Mouse (Mus musculus) activated CD4-positive, CD25-positive, alpha-beta regulatory T cell, adult 4 months (primary cell): Measurements from ENCODE around the gene Sh3bgrl3. TPM values are rescaled to one million over a fixed set of nuclear protein-coding genes. Genes with fewer than 3 reads are reported as not detected.
"Not testable (repeated sequence)": the region's sequence is repeated elsewhere in the genome, so short reads cannot be mapped to it uniquely, and the experiment has no call there.

Experiments
- ATAC-seq: one replicate; pipeline ENCODE4 v1.8.0; 2017
- polyA plus RNA-seq, 2 experiments: library from polyadenylated mRNA; unstranded; fragments of 100-300 nt; shearing (Covaris generic); gene quantifications; one replicate each; pipeline ENCODE4 v1.2.1; 2017

Sh3bgrl3 gene
- polyA plus RNA-seq: 1,000 to 10,000 TPM; 1,097 to 1,279 TPM

GRCm38 (mm10) chr4:134128221-134128982, at the start of gene Sh3bgrl3:
Gene Sh3bgrl3, minus strand, starts transcription at chr4:134128789.
- peak; percentile 81 for ATAC-seq

- no peak for ATAC-seq
Observed at GRCm38 (mm10) chr4:134172391-134172790, 43.8 kb upstream of the Sh3bgrl3 start.

DNA sequence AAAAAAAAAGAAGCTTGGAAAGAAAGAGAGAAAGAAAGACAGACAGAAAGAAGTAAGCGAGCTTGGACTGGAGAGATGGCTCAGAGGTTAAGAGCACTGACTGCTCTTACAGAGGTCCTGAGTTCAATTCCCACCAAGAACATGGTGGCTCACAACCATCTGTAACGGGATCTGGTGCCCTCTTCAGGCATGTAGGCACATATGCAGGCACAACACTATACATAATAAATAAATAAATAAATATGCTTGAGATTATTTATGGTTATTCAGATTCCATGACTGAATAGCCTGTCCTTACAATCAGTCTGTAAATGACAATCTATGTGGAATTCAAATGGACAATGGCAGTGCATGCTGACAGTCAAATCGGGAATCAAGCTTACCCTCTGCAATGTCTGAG, 38.3 kb upstream of the Sh3bgrl3 start:
- ATAC-seq: no peak

DNA sequence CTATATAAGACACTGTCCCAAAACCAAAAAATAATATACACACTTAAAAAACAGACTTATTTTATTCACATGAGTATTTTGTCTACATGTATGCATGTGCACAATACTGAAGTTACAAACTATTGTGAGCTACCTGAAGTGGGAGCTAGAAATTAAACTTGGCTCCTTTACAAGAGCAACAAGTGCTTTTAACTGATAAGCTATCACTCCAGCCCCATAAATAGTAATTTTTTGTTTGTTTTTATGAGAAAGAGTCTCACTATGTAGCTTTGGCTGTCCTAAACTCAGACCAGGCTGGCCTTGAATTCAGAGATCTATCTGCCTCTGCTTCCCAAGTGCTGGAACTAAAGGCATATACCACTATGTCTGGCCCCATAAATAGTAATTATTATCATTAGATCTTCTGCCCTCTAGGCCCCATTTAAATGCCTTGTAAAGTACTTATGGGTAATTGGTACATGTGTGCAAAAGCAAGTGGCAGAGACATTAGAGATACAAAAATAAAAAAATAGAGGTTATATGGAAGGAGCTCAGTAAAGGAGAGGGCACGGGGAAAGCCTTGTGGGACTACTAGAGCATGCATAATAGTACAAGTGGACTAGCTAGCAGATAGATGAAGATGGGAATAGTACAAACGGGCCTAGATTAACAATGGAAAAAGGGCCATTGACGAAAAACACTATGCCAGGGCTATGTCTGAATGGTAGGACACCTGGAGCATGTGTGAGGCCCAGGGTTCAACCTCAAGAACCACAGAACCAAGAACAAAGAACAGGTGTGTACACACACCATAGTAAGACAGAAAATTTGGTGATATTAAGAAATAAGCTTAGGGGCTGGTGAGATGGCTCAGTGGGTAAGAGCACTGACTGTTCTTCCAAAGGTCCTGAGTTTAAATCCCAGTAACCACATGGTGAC, 37.2 kb upstream of the Sh3bgrl3 start:
- no peak for ATAC-seq

DNA sequence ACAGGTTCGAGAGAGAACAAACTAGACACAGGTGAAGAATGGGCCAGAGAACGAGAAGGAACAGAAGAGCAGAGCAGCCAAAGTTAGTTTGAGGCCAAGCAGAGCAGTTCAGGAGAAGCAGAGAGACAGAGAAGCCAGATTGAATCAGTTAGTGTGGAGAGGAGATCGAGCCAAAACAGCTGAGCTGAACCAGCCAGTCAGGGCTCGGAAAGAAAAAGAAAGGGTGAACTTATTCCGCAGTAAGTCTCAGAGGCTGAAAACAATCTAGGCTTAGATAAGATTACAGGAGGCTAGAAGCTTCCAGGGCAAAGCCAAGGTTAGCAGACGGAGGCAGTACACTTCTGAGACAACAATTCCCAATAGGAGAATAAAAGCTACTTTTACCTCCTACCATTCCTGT, 36.4 kb upstream of the Sh3bgrl3 start:
- ATAC-seq: no peak

DNA sequence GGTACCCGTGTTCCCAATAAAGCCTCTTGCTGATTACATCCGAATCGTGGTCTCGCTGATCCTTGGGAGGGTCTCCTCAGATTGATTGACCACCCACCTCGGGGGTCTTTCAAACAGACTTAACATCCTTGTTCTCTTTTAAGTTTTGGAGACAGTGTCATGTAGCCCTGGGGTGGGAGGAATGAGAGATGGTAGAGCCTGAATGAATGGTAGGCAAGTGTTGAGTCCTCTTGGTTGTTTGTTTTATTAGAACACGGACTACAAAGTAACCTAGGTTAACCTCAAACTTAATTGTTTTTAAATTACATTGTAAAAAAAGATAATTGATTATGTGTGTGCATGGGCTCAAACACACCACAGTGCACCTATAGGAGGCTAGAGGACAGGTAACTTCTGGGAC, 36.0 kb upstream of the Sh3bgrl3 start:
- ATAC-seq: no peak

DNA sequence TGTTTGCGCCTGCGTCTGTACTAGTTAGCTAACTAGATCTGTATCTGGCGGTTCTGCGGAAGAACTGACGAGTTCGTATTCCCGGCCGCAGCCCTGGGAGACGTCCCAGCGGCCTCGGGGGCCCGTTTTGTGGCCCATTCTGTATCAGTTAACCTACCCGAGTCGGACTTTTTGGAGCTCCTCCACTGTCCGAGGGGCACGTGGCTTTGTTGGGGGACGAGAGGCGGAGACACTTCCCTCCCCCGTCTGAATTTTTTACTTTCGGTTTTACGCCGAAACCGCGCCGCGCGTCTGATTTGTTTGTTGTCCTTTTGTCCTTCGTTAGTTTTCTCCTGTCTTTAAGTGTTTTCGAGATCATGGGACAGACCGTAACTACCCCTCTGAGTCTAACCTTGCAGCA, 31.5 kb upstream of the Sh3bgrl3 start:
- ATAC-seq: not testable (repeated sequence)

GRCm38 (mm10) chr4:134158774-134159173, 30.2 kb upstream of the Sh3bgrl3 start:
- no peak for ATAC-seq

DNA sequence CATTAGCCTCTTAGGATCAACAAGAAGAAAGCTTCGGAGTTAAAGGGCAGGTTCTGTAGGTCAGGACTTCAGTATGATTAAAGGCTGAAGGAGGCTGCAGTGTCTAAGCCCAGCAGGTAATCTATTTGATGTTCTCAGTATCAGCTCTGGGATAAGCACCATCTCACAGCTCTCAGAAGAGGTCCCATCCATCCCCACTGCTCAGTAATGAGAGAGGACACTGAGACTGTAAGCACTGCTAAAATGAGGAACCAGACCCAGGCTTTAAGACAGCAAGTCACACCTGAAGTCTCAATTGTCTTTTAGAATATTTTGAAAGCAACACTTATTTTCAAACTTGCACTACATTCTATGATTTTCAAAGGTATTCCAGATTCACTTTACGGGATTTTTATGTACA, 29.0 kb upstream of the Sh3bgrl3 start:
- ATAC-seq: no peak

- ATAC-seq: no peak
Observed at GRCm38 (mm10) chr4:134156744-134157143, 28.2 kb upstream of the Sh3bgrl3 start.

DNA sequence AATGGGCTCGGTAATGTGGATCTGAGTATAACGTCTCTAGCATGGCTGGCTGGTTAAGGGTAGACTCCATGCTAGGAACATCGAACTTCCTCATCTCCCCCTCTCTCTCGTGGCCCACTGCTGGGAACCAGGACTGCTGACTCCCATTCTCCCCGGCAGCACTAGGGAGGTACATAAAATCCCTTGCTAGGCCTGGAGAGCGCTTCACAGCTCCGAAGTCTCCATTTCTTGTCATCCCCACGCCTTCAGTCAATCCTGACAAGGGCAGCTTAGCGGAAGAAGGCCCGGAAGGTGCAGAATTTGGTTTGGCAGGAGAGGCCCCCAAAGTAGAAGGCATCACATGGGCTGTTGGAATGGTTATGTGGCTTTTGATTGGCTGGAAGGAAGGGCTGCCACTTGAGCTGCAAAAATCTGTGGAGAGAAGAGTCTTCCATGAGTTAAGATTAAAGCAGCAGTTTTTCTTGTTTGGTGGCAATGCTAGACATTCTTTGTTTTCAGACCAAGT, 27.4 kb upstream of the Sh3bgrl3 start:
- no peak for ATAC-seq

DNA sequence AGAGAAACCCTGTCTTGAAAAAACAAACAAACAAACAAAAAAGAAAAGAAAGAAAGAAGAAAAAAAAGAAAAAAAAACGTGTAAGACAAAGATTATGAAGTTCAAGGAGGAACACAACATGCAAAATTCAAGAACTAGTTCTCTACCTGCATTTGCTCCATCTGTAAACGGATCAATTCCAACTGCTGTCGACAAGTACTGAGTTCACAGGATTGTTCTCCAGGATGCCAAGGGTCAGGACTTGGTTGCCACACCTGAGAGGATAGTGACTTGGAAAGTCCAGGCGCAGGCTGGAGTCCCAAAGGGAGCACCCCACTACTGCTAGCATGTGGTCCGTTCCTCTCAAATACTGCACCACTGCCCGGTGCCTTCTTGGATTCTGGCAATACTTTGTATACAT, 26.9 kb upstream of the Sh3bgrl3 start:
- no peak for ATAC-seq

DNA sequence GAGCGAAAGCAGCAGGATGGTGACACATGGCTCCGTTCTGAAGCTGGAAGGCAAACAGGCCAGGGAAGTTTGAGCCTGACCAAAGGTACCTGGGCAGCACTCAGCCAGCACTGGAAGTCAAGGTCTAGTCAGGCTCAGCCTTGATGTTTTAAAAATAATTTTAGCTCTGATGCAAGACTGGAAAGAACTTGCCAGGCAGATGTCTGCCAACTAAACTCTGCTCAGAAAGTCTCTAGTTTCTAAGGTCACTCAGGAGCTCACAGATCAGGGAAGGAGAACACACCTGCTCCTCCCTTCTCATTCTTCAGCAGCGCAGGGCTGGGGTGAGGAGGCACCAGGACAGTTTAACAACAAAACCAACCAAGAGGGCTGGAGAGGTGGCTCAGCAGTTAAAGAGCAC, 25.8 kb upstream of the Sh3bgrl3 start:
- no peak for ATAC-seq

DNA sequence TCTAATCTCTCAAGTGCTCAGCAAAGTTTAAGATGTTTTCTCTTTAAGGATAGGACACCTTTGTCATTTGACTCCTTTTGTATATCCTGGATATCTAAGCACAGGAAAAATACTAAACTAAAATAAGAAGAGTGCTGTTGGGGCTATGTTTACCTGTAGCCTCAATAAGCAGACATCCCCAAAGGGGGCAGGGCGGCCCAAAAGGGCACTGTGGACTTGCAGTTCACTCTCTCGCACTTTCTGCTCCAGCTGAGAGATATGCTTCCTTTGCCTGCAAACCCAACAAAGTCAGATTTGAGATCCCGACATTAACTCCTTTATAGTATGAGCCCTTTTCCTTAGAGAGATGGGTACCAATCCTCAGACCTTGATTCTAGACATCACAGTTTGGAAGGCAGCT, 25.1 kb upstream of the Sh3bgrl3 start:
- ATAC-seq: no peak

- no peak for ATAC-seq
Observed at GRCm38 (mm10) chr4:134152112-134152511, 23.5 kb upstream of the Sh3bgrl3 start.

DNA sequence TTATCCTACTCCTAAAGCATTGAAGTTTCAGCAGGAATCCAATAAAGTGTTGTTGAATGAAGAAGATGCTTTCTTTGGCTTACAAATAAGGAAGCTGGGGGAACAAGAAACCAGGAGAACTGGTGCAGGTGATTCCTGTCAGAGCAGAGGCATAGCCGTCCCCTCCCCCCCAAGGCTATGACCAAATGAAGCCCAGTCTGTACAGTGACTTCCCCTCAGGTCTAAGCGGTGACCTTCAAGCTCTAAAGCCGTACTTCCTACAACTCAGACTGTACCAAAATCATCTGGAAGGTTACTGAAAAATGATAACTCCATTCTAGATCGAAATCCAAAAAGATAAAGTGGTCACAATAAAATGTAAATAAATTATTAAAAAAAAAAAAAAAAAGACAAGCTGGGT, 20.8 kb upstream of the Sh3bgrl3 start:
- ATAC-seq: no peak

GRCm38 (mm10) chr4:134144297-134144696, 15.7 kb upstream of the Sh3bgrl3 start:
- ATAC-seq: not testable (repeated sequence)

- no peak for ATAC-seq
Observed at GRCm38 (mm10) chr4:134138857-134139256, 10.3 kb upstream of the Sh3bgrl3 start.

DNA sequence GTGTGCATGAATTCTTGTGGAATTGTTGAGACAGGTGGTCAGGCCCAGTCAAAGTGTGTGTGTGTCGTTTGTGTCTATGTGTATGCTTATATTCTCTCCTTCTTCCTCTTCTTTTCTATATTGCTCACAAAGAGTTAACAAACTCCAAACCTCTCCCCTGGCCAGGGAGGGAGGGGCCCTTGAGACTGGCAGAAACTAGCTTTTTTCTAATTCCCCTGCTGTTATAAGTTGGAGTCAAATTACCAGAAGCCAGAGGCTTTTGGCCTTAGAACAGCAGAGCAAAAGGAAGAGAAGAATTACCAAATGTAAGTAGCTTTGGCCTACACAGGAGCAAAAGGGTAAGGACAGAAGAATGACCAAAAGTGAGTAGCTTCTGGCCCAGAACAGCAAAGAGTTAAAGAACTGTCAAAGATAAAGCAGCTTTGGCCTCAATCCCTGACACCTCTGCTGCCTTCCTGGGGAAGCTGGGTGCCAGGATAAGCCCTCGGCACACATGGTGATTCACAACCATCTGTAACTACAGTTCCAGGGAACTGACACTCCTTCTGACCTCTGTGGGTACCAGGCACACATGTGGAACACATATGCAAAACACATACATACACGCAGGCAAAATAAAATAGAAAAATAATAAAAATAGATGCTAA, 7.8 kb upstream of the Sh3bgrl3 start:
- no peak for ATAC-seq

DNA sequence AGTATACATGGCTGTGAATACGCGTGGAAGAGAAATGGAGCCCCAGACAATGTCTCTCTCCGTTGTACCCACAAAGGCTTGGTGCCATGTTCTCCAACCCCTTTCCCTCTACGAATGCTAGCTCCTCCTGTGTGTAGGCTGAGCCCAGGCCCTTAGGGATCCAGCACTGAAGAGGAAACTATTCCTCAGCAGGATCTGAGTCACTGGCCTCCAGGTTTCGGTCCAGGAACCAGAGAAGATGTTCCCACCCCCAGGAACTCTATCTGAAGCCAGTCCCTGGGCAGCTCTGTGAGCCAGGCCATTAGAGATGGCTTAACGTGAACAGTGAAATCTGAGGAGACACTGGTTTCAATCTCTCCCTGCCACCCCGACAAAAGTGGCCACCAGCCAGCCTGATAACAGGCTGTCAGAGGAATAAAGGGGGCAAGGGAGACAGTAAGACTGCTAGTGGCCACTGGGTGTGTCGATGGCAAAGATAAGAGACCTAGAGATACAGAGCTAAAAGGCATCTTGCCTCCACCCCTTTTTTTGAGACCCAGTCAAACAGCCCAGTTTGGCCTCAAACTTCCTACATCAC, 4.0 kb upstream of the Sh3bgrl3 start:
- no peak for ATAC-seq

DNA sequence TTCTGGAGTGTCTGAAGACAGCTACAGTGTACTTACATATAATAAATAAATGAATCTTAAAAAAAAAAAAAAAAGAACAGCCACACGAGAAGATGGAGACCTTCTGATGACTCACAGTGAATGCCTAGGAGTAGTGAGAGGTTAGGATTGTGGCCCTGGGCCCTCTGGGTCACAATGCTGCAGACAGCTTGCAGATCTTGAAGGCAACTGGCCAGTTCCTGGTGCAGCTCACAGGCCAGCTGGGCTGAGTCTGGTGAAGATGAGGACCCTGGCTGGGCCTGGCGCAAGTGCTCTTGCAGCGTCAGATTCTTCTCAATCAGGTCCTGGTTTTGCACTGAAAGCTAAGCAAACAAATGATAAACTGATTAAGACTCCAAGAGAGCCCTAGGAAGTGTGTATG, 3.5 kb upstream of the Sh3bgrl3 start:
- no peak for ATAC-seq

DNA sequence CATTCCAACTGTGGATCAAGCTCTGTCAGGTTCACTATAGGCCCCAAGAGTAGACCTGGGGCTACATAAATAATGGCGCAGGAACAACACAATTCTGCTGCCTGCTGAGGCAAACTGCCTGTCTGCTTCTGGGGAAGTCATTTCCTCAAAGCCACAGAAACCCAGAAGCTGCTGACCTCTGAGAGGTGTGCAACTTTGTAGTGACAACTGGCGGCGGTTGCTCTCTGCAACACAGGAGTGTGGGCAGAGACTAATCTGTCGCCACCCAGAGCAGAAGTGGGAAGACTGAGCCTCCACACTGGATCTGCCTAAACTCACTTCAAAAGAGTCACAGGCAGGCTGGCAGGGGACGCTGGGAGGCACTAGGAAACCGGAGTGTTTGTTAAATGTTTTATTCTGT, 893 bp upstream of the Sh3bgrl3 start:
- ATAC-seq: no peak

- ATAC-seq: peak; percentile 50
Observed at GRCm38 (mm10) chr4:134128983-134129362, 384 bp upstream of the Sh3bgrl3 start.
